Mouse (Mus musculus) heart, embryonic 14.5 days (tissue): ENCODE data around the gene Tpst1. TPM values are rescaled to one million over a fixed set of nuclear protein-coding genes. Genes with fewer than 3 reads are reported as not detected.

Experiments used
- ATAC-seq: fragments of 200-750 bp; cut with Nextera tagmentation; 2 replicates; pipeline ENCODE4 v1.8.0; 2017; ENCODE audit warnings: low read depth, moderate TSS enrichment; ENCODE audit not compliant: insufficient number of reproducible peaks, insufficient read depth, low FRiP score
- H3K27ac ChIP-seq, 2 experiments: fragments of 200-500 bp in 1 of 2; fragments of 300-500 bp in 1 of 2; sonication (generic) in 1 of 2; replicated peaks in 1 of 2; 2 replicates each; pipeline ENCODE4 v1.5.1; 2012 to 2014; ENCODE audit warnings: low read depth in 2 of 2, low read length in 2 of 2, control low read depth in 1 of 2, mild to moderate bottlenecking in 1 of 2, mixed read lengths in 1 of 2; ENCODE audit not compliant: control insufficient read depth in 1 of 2, insufficient read depth in 1 of 2
- H3K27me3 ChIP-seq: fragments of 300-500 bp; sonication (generic); 2 replicates; pipeline ENCODE4 v1.6.1; 2014; ENCODE audit warnings: mild to moderate bottlenecking, low read length, control low read depth; ENCODE audit not compliant: control insufficient read depth, insufficient read depth
- H3K36me3 ChIP-seq: fragments of 300-500 bp; sonication (generic); 2 replicates; pipeline ENCODE4 v1.6.1; 2014; ENCODE audit warnings: mild to moderate bottlenecking, control low read depth, low read length, mixed read lengths; ENCODE audit not compliant: control insufficient read depth, insufficient read depth
- H3K4me1 ChIP-seq, 2 experiments: fragments of 200-500 bp in 1 of 2; fragments of 300-500 bp in 1 of 2; sonication (generic) in 1 of 2; 2 replicates each; pipeline ENCODE4 v1.6.1; 2012 to 2014; ENCODE audit warnings: low read length in 2 of 2, control low read depth in 1 of 2, mixed read lengths in 1 of 2; ENCODE audit not compliant: control insufficient read depth in 2 of 2, insufficient read depth in 2 of 2
- H3K4me2 ChIP-seq: fragments of 300-500 bp; sonication (generic); 2 replicates; pipeline ENCODE4 v1.6.1; 2014; ENCODE audit warnings: mild to moderate bottlenecking, low read length
- H3K4me3 ChIP-seq, 2 experiments: fragments of 200-500 bp in 1 of 2; fragments of 300-500 bp in 1 of 2; sonication (generic) in 1 of 2; 2 replicates each; pipeline ENCODE4 v1.5.1; 2012 to 2014; ENCODE audit warnings: low read length in 2 of 2, mild to moderate bottlenecking in 2 of 2, control low read depth in 1 of 2, low read depth in 1 of 2, moderate library complexity in 1 of 2; ENCODE audit not compliant: control insufficient read depth in 1 of 2, insufficient read depth in 1 of 2
- H3K9ac ChIP-seq: fragments of 300-500 bp; sonication (generic); 2 replicates; pipeline ENCODE4 v1.6.1; 2014; ENCODE audit warnings: mild to moderate bottlenecking, low read length
- H3K9me3 ChIP-seq: fragments of 300-500 bp; sonication (generic); 2 replicates; pipeline ENCODE4 v1.6.1; 2016; ENCODE audit warnings: low read length, control low read depth; ENCODE audit not compliant: control insufficient read depth
- WGBS: fragments of 180-500 bp; shearing (Covaris S2); extraction: QIAGEN DNeasy Blood & Tissue Kit; methylation state at CpG from one replicate; pipeline ENCODE4 v1.1.7; 2014; 5-methylcytosine and 5-hydroxymethylcytosine counted together
- polyA plus RNA-seq: library from polyadenylated mRNA; unstranded; fragments of >200 nt; fragmentation: Nextera tagmentation; extraction: Ambion mirVana; gene quantifications from 2 replicates; pipeline ENCODE4 v1.2.1, GENCODE M21; 2014

Gene Tpst1
- polyA plus RNA-seq, 1 experiment from 2014 or later = 24.5 TPM

GRCm38 (mm10) chr5:130065579-130065978 lies 7.5 kb upstream of the Tpst1 start:
- Histone ChIP-seq H3K27ac (no peak overlapping the region), H3K9me3 (0 out of 2 replicates have a peak, but pooled peaks cover 6% of the 10 kb centered on the region), H3K36me3 (peaks cover 3% of the 10 kb centered on the region; the same call in 1 of the 2 replicates), H3K9ac (no peak overlapping the region), H3K27me3 (peaks cover 9% of the 10 kb centered on the region), H3K4me1 (peaks cover 0 to under 1% of the 10 kb centered on the region in 2 experiments), H3K4me3 (no peak overlapping the region), H3K4me2 (no peak overlapping the region)
- no peak for ATAC-seq
- 93% methylated on average over 1 of the region's 1 CpGs for WGBS

GRCm38 (mm10) chr5:130067841-130068264 lies 5.3 kb upstream of the Tpst1 start:
- WGBS = 43% methylated on average over 3 of the region's 3 CpGs
- no peak overlapping the region for H3K27ac ChIP-seq
- H3K9me3 ChIP-seq = 0 out of 2 replicates have a peak, but pooled peaks cover 6% of the 10 kb centered on the region
- H3K4me1 ChIP-seq = no peaks in the 10 kb centered on the region
- H3K27me3 ChIP-seq = peaks cover 9% of the 10 kb centered on the region
- H3K36me3 ChIP-seq = no peaks in the 10 kb centered on the region
- no peak overlapping the region for H3K9ac ChIP-seq
- no peak overlapping the region for H3K4me2 ChIP-seq
- no peak overlapping the region for H3K4me3 ChIP-seq
- no peak for ATAC-seq

- Histone ChIP-seq H3K9me3 (no peaks in the 10 kb centered on the region), H3K27me3 (peaks cover 24% of the 10 kb centered on the region), H3K36me3 (no peaks in the 10 kb centered on the region), H3K4me3 (no peak overlapping the region), H3K9ac (no peak overlapping the region), H3K4me1 (peaks cover under 1 to 2% of the 10 kb centered on the region in 2 experiments; a peak in 1 of 4 replicates), H3K4me2 (no peak overlapping the region), H3K27ac (no peak overlapping the region)
- no peak for ATAC-seq
- 79% methylated on average over 6 of the region's 6 CpGs for WGBS
Measured at GRCm38 (mm10) chr5:130074491-130074890, 1.4 kb downstream of the Tpst1 start.

GRCm38 (mm10) chr5:130076396-130076795 lies 3.3 kb downstream of the Tpst1 start:
- H3K4me1 ChIP-seq = peaks cover 2 to 5% of the 10 kb centered on the region in 2 experiments; a peak in 3 of 4 replicates
- 55% methylated on average over 6 of the region's 6 CpGs for WGBS
- no peak overlapping the region for H3K4me2 ChIP-seq
- H3K36me3 ChIP-seq = no peaks in the 10 kb centered on the region
- no peak overlapping the region for H3K27ac ChIP-seq
- no peak overlapping the region for H3K9ac ChIP-seq
- no peak overlapping the region for H3K4me3 ChIP-seq
- peaks cover 18% of the 10 kb centered on the region for H3K27me3 ChIP-seq
- ATAC-seq = no peak
- 0 out of 2 replicates have a peak, but pooled peaks cover 2% of the 10 kb centered on the region for H3K9me3 ChIP-seq

GRCm38 (mm10) chr5:130078096-130078833 lies 5.1 kb downstream of the Tpst1 start:
- 67% methylated on average over 9 of the region's 9 CpGs for WGBS
- Histone ChIP-seq H3K9me3 (0 out of 2 replicates have a peak, but pooled peaks cover 5% of the 10 kb centered on the region), H3K4me1 (peaks cover 2 to 5% of the 10 kb centered on the region in 2 experiments; a peak in 3 of 4 replicates), H3K4me2 (0 out of 2 replicates have a peak overlapping the region, but pooled peaks have one; percentile 99), H3K9ac (no peak overlapping the region), H3K4me3 (no peak overlapping the region), H3K27ac (0 out of 4 replicates have a peak overlapping the region, but pooled peaks of 1 of the 2 experiments have one; percentile 55), H3K36me3 (no peaks in the 10 kb centered on the region), H3K27me3 (peaks cover 18% of the 10 kb centered on the region)
- no peak for ATAC-seq

- WGBS = 36% methylated on average over 6 of the region's 6 CpGs
- Histone ChIP-seq H3K4me1 (peaks cover 2 to 5% of the 10 kb centered on the region in 2 experiments; a peak in 3 of 4 replicates), H3K4me2 (peak overlapping the region; percentile 99), H3K9me3 (0 out of 2 replicates have a peak, but pooled peaks cover 5% of the 10 kb centered on the region), H3K27ac (peak overlapping the region in 1 of 2 experiments; percentile 55; a peak in 1 of 4 replicates), H3K27me3 (peaks cover 18% of the 10 kb centered on the region), H3K4me3 (peak overlapping the region; percentile 64 to 72), H3K9ac (peak overlapping the region; percentile 88), H3K36me3 (no peaks in the 10 kb centered on the region)
- no peak for ATAC-seq
Measured at GRCm38 (mm10) chr5:130078834-130079156, 5.7 kb downstream of the Tpst1 start.

GRCm38 (mm10) chr5:130079202-130080050 lies 6.3 kb downstream of the Tpst1 start:
- 1% methylated on average over 69 of the region's 86 CpGs for WGBS
- peak overlapping the region; percentile 64 to 72 for H3K4me3 ChIP-seq
- no peaks in the 10 kb centered on the region for H3K36me3 ChIP-seq
- H3K4me2 ChIP-seq = peak overlapping the region; percentile 99
- peaks cover 2 to 5% of the 10 kb centered on the region in 2 experiments; a peak in 3 of 4 replicates for H3K4me1 ChIP-seq
- peak; percentile 93 for ATAC-seq
- H3K9ac ChIP-seq = peak overlapping the region; percentile 88
- H3K9me3 ChIP-seq = 0 out of 2 replicates have a peak, but pooled peaks cover 5% of the 10 kb centered on the region
- H3K27me3 ChIP-seq = peaks cover 16% of the 10 kb centered on the region
- H3K27ac ChIP-seq = peak overlapping the region in 1 of 2 experiments; percentile 55; a peak in 2 of 4 replicates
